Mouse (Mus musculus): Measurements from ENCODE around the gene Zfp687.

Gene Zfp687

GRCm38 (mm10) chr3:95016532-95017056 lies 1.3 kb upstream of the Zfp687 start:
- DNase-seq (ENCODE audit: low spot score), result no peak

DNA sequence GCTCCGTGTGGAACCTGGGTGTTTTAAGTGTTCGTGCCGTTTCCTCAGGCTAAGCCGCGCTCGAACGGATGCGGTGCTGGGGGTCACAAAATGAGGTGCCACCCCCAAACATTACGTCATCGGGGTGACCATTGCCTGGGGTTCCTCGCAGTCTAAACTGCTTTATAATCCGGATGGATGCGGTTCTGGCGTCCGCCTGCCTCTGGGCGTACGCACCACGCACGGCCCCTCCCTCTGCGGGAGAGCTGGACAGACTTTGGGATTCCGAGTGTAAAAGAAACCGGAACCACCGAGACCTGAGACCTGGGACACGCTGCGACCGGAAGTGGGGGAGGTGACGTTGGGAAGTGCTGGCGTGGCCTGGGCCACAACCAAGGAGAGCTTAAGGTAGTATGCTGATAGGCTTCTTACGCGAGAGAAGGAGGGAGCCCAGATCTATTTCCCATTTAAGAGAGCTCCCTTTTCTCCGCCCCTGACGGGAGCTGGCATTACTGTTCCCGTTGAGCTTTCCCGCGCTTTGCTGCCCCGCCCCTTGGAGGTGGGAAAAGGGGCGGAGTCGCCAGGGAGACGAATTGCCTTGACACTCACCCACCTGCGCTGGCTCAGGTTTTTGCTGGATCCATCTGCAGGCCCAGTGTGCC lies 763 bp upstream of the Zfp687 start:
- peak; percentile 95 for DNase-seq (ENCODE audit: low spot score)

DNA sequence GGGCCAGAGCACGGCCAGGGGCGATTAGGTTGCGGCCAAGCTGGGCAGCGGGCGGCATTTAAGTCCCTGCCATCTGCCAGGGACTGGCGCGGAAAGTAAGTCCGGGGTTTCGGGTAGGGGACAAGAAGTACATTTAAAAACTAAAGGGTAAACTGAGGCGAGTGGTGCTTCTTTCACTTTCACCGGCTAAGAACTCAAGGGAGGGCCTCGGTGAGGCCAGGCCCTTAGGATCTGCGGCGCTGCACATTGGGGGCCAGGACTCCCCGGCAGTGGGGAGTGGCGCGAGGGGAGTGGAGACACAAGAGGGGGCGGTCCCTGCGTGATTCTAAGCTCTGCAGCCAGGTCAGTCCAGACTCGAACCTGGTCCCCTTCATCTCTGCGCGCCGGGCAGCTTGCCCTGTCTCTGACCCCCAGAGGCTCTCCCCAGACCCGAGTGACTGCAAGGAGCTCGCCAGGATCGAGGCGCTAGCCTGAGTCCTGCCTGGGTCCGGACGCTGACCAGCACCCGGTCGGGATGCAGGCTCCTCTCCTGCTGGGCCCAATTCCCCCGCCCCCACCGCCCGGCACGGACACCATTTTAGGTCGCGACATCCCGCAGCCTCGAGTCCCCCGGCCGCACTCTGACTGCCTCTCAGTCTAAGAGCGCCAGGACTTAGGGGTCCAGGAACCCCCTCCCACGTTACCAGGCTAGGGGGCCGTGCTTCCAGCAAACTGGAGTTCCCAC lies 658 bp downstream of the Zfp687 start:
- peak; percentile 46 for DNase-seq (ENCODE audit: low spot score)

DNA sequence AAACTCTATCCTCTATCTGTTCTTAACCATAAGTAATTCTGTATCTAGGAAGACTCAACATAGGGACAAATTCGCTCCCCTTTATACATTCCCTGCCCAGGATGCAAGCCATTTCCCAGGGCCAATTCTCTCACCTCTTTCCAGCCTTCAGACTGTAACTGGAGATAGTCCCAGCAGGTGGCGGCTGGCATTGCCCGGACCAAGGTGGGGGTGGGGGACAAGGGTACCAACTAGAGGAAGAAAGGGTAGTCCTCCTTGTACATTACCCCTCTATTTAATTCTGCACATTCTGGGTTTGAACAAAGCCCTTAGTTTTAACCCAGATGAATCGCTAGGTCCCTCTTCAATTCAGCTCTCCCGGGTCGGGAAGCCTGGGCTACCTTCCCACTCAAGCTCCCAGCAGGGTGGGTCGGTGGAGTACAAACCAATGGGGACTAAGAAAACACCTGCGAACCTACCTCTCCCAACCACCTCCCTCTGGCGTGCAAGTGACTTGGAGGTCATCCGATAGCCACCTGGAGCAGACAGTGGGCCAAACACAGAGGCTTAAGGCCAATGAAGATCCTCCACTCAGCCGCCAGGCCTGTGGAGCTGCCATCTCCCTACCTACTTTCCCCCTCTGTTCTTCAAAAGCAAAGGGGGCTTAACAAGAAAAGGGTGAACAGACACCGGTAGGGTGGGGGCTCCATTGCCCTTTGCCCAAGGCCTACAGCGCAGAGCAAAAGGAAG lies 1.4 kb downstream of the Zfp687 start:
- DNase-seq (ENCODE audit: low spot score), result peak; percentile 7

DNA sequence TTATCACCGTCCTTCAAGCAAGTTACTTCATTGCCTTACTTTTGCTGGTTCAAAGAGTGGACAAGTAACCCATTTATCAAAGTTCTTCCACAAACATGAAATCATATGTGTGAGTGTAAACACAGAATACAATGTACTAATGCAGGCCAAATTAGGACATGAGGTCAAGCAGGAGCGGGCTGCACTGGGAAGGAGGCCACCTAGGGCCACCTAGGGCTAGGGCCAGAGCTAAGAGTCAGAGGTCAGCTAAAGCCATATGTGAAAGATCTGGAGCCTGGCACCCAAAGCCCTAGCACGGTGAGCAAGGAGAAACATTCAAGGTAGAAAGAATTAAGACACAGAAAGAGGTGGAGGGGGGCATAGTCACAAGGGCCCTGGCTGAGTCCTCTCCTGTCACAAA lies 2.3 kb downstream of the Zfp687 start:
- no peak for DNase-seq (ENCODE audit: low spot score)

DNA sequence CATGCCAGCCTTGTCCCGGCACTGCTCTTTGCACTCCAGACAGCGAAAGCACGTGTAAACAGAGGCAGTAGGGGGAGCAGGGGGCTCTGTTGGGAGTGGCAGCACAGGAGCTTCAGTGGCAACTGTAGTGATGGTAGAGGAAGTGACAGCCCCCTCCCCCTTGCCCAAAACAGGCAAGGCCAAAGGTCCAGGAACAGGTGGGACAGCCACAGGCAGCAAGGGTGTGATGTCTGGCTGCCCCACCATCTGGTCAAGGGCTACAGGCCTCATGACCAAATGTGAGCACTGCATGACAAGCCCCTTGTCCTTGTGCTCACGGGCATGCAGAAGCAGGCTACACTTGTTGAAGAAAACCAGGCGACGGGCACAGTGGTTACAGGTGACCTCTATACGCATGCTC lies 4.9 kb downstream of the Zfp687 start:
- no peak for DNase-seq (ENCODE audit: low spot score)

DNA sequence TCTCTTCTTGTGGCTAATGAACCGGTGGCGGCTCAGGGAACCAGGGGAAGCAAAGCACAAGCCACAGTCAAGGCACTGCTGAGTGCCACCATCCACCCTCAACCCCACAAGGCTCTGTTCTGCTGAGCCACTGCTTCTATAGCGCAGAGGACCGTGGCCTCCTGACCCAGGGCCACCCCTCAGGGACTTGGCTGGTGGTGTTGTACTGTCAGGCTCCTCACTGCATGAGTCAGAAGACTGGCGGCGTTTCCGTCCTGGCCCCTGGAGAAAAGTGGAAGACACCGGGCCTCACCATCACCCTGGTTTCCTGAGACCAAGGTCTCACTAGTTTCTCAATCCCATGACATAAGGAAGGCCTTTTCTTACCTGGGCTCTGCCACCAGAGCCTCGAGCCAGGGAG lies 7.5 kb downstream of the Zfp687 start:
- no peak for DNase-seq (ENCODE audit: low spot score)

GRCm38 (mm10) chr3:95005651-95006050 lies 9.6 kb downstream of the Zfp687 start:
- DNase-seq (ENCODE audit: low spot score), result no peak

DNA sequence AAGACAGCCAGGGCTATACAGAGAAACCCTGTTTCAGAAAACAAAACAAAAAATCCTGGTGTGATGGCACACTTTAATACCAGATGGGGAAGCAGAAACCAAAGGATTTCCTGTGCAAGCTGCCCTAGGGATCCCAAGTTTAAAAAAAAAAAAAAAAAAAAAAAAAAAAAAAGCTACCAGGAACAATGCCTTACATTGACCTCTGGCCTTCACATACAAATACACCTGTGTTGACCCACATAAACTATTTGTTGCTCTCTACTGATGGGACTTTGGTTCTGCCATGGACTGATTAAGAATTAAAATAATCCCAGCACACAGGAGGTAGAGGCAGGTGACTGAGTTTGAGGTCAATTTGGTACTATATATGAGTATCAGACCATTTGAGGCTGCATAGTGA lies 12.0 kb downstream of the Zfp687 start:
- no peak for DNase-seq (ENCODE audit: low spot score)

DNA sequence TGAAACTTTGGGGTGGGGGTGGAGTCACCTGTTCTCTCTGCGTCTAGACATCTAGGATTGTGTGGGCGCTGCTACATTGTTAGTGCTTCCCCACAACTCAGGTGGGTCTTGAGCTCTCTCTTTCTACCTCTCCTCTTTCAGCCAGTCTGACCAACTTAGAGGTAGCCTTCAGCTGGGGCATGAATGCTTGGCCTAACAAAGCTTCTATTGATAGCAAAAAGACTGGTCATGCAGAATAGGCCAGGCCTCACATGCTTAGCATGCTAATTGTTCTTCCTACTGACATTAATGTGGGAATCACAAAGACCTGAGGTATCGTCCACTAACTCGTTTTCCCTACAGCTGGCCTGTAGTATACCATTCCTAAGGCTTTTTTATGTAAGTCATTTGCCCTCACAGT lies 12.7 kb downstream of the Zfp687 start:
- DNase-seq (ENCODE audit: low spot score), result no peak

GRCm38 (mm10) chr3:94996946-94997345 lies 18.3 kb downstream of the Zfp687 start:
- DNase-seq (ENCODE audit: low spot score), result peak; percentile 85

- DNase-seq (ENCODE audit: low spot score), result no peak
Measured at GRCm38 (mm10) chr3:94989159-94989761, 26.0 kb downstream of the Zfp687 start.

DNA sequence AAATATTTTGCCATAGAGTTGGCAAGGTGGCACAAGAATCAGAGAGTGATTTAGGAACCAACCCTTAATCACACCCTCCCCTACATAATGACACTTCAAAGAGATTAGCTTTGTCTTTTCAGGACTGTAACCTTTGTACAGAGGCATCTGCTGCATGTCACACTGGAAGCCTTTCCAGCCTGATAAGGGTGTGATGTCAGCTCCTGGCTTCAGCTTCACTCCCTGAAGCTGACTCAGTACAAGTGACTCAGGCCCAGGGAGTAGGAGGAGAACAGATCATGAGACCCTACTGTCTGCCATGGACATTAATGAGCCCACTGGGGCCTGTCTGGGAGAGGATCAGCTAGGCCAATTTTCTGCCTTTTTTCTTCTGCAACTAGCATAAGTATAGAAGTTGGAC lies 27.7 kb downstream of the Zfp687 start:
- peak; percentile 47 for DNase-seq (ENCODE audit: low spot score)

GRCm38 (mm10) chr3:94985513-94985912 lies 29.7 kb downstream of the Zfp687 start:
- no peak for DNase-seq (ENCODE audit: low spot score)

DNA sequence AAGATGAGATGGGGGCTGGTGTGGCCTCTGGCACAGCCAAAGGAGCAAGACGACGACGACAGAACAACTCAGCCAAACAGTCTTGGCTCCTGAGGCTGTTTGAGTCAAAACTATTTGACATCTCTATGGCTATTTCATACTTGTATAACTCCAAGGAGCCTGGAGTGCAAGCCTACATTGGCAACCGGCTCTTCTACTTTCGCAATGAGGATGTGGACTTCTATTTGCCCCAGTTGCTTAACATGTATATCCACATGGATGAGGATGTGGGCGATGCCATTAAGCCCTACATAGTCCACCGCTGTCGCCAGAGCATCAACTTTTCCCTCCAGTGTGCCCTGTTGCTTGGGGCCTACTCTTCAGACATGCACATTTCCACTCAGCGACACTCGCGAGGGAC lies 30.9 kb downstream of the Zfp687 start:
- DNase-seq (ENCODE audit: low spot score), result peak; percentile 67

GRCm38 (mm10) chr3:94974528-94975422 lies 40.5 kb downstream of the Zfp687 start, which contains the start of gene Pi4kb:
Gene Pi4kb (plus strand): TSS chr3:94974731.
- peak; percentile 87 for DNase-seq (ENCODE audit: low spot score)

DNA sequence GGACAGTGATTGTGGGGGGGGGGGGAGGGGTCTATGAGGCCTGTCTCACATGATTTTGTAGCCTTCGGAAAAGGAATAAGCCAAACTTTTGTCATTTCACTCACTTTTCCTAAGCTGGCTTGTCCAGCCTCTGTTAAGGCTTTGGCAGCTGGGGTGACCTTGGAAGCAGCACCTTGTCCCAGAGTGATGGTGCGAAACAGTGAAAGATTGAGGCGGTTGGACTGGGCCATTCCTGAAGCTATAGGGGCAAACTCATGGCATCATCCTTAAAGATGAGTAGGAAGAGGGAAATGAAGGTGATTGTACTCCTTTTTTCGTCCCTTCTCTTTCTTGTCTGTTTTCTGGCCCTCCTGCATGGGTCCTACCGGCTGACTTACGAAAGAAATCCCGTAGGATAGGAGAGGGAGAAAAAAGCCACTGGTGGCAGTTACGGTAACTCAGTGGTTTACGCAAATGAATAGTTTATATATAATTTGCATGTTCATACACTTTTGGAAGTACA lies 41.2 kb downstream of the Zfp687 start:
- DNase-seq (ENCODE audit: low spot score), result no peak

GRCm38 (mm10) chr3:94973620-94974019 lies 41.6 kb downstream of the Zfp687 start:
- no peak for DNase-seq (ENCODE audit: low spot score)

DNA sequence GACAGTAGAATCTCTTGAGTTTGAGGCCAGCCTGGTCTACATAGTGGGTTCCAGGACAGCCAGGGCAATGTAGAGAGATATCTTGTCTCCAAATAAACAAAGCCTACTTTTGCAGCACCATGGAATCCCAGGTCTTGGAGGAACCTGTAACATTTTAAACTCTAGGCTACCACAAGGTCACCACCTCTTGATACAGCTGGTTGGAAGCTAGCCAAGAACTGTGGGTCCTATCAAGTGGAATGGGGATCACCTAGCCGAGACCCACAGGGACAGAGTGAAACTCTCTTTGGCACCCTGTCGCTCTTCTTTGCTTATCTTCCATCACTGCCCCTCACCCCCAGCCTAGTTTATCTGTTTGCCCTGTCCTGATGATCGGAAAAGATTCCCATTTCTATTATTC lies 42.7 kb downstream of the Zfp687 start:
- DNase-seq (ENCODE audit: low spot score), result no peak

- no peak for DNase-seq (ENCODE audit: low spot score)
Measured at GRCm38 (mm10) chr3:94965878-94966277, 49.4 kb downstream of the Zfp687 start.

GRCm38 (mm10) chr3:94964989-94965388 lies 50.3 kb downstream of the Zfp687 start:
- no peak for DNase-seq (ENCODE audit: low spot score)

Measured in lung, postnatal 25 days (tissue).